Mouse (Mus musculus): Measurements from ENCODE around the gene Olfr870.

DNA sequence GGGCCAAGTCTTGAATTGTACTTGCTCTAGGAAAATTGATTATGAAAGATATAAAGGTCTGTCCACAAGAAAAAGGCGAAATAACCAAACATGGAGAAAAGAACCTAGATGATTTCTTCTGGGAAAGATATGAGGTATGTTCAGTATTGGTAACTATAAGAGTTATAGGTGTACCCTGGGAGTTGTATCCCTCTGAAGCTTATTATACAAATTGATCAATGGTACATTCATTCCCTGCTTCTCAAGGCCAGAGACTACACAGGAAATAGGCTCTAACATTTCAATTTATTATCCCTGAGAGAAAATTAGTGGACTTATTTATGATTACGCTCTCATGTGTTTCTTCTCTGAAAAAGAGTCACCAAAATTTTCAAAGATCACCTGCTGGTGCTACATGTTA lies at the start of gene Olfr870:
- TF ChIP-seq CTCF (IDR thresholded peaks at IDR 0.05; ENCODE audit: low read depth) (no peak), EP300 (IDR thresholded peaks at IDR 0.05; ENCODE audit: low read depth) (no peak)
